Mouse (Mus musculus): ENCODE data around the gene Ltbp4. TPM values are rescaled to one million over a fixed set of nuclear protein-coding genes. Genes with fewer than 3 reads are reported as not detected.

Ltbp4 gene
- total and polyA plus RNA-seq, 2 experiments from 2014 or later, result 13.6 to 44.3 TPM

DNA sequence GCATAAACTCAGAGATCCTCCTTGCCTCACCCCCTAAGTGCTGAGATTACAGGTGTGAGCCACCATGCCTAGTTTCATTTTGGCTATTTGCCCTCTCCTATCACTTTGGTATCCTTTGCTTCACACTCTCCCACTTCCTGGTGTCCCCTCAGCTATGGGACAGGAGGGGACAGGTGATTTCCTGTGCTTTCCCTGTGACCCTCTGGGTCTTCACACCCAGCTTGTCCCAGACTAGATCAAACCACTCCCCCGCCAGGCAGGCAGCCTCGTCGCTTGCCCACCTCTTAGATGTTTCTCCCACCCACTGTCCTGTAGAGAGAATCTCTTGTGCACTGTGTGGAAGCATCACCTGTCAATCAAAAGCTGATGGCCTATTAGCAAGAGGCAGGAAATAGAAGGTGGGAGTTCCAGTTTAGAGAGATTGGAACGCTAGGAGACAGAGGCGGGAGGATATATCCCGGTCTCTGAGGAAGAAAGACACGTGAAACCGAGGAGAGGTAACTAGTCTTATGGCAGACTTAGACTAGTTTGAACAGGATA is 26.4 kb downstream of the Ltbp4 start:
- ATAC-seq (ENCODE audit: low FRiP score) (no peak), DNase-seq (ENCODE audit: low spot score) (no peak)
- no peaks in the 10 kb centered on the region for H3K9me3 ChIP-seq (ENCODE audit: low read length)
- H3K4me2 ChIP-seq (ENCODE audit: low read depth, low read length, poor library complexity, severe bottlenecking), result no peak overlapping the region
- H3K27me3 ChIP-seq (ENCODE audit: insufficient read depth, low read length), result 0 out of 2 replicates have a peak, but pooled peaks cover 3% of the 10 kb centered on the region
- H3K36me3 ChIP-seq (ENCODE audit: insufficient read depth, low read length), result peaks cover 3% of the 10 kb centered on the region
- TF ChIP-seq CTCF (IDR thresholded peaks at IDR 0.05), result no peak
- WGBS, result 63% methylated on average over 8 of the region's 8 CpGs
- no peak overlapping the region for H3K9ac ChIP-seq (replicated peaks; ENCODE audit: low read length, poor library complexity, severe bottlenecking)
- no peaks in the 10 kb centered on the region for H3K4me1 ChIP-seq (ENCODE audit: insufficient read depth, low read length)
- no peak overlapping the region for H3K27ac ChIP-seq (ENCODE audit: low read depth, low read length)
- H3K4me3 ChIP-seq (ENCODE audit: low read depth, low read length), result no peak overlapping the region

DNA sequence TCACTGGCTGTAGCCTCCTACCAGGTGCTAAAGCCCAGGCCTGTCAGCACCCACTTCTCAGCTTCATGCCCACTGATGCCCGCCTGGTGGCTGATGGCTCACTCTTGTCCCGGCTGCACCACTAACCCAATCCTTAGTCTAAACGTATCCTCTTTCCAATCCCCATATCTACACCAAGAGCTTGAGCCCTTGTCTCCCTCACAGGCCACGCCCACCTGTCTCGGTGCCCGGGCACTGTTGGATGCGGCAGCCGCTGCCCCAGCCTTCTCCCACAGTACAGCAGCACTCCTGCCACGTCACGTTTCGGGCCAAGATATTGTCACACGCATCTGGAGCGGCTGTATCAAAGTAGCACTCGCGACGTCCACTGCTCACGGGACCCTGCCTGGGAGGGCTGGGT is 27.2 kb downstream of the Ltbp4 start:
- DNase-seq (ENCODE audit: low spot score) (peak; percentile 69), ATAC-seq (ENCODE audit: low FRiP score) (peak; percentile 18)
- Histone ChIP-seq H3K4me3 (ENCODE audit: low read depth, low read length) (0 out of 2 replicates have a peak overlapping the region, but pooled peaks have one; percentile 2), H3K4me2 (ENCODE audit: low read depth, low read length, poor library complexity, severe bottlenecking) (peak overlapping the region; percentile 31; the same call in 1 of the 2 replicates), H3K36me3 (ENCODE audit: insufficient read depth, low read length) (peaks cover 3% of the 10 kb centered on the region; the same call in 1 of the 2 replicates), H3K9me3 (ENCODE audit: low read length) (no peaks in the 10 kb centered on the region), H3K4me1 (ENCODE audit: insufficient read depth, low read length) (no peaks in the 10 kb centered on the region), H3K27me3 (ENCODE audit: insufficient read depth, low read length) (0 out of 2 replicates have a peak, but pooled peaks cover 3% of the 10 kb centered on the region), H3K27ac (ENCODE audit: low read depth, low read length) (no peak overlapping the region), H3K9ac (replicated peaks; ENCODE audit: low read length, poor library complexity, severe bottlenecking) (no peak overlapping the region; the same call in 1 of the 2 replicates)
- no peak for TF ChIP-seq CTCF (IDR thresholded peaks at IDR 0.05)
- WGBS, result 9% methylated on average over 17 of the region's 17 CpGs

- H3K9me3 ChIP-seq (ENCODE audit: low read length), result no peaks in the 10 kb centered on the region
- no peak overlapping the region; the same call in 1 of the 2 replicates for H3K9ac ChIP-seq (replicated peaks; ENCODE audit: low read length, poor library complexity, severe bottlenecking)
- no peaks in the 10 kb centered on the region for H3K4me1 ChIP-seq (ENCODE audit: insufficient read depth, low read length)
- H3K36me3 ChIP-seq (ENCODE audit: insufficient read depth, low read length), result peaks cover 3% of the 10 kb centered on the region; the same call in 1 of the 2 replicates
- 0 out of 2 replicates have a peak, but pooled peaks cover 3% of the 10 kb centered on the region for H3K27me3 ChIP-seq (ENCODE audit: insufficient read depth, low read length)
- TF ChIP-seq CTCF (IDR thresholded peaks at IDR 0.05), result no peak
- 76% methylated on average over 3 of the region's 3 CpGs for WGBS
- no peak overlapping the region for H3K4me2 ChIP-seq (ENCODE audit: low read depth, low read length, poor library complexity, severe bottlenecking)
- no peak overlapping the region for H3K4me3 ChIP-seq (ENCODE audit: low read depth, low read length)
- H3K27ac ChIP-seq (ENCODE audit: low read depth, low read length), result no peak overlapping the region
- no peak for DNase-seq (ENCODE audit: low spot score)
- ATAC-seq (ENCODE audit: low FRiP score), result no peak
Observed at GRCm38 (mm10) chr7:27309832-27310231, 27.7 kb downstream of the Ltbp4 start.

DNA sequence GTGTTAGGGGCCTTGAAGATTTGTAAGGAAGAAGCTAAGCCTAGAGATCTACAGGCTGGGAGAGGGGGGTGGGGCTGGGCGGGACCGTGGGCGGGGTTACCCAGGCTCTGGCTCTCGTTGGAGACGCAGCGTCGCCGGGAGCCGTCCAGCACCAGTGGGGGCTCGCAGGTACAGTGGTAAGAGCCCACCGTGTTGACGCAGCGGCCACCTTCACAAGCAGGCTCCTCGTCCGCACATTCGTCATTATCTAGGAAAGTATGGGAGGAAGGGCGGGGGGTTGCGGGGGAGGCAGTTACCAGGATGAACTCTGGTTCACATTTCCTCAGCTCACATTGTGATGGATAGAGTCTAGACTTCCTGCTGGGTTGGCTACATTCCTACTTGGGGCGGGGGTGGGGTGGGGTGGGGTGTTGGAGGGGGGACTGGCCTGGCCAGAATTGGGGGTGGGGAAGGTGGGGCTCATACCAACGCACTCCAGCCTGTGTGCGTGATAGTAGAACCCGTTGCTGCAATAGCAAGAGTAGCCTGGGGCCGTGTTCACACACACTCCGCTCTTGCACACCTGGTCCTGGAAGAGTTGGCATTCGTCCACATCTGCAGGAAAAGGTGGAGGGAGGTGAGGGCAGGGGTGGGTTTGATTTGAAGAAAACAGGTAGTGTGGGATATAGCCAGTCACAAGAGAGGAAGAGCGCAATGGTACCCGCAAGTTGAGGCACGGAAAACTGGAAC is 28.5 kb downstream of the Ltbp4 start:
- DNase-seq (ENCODE audit: low spot score) (no peak), ATAC-seq (ENCODE audit: low FRiP score) (no peak)
- peak overlapping the region; percentile 44 for H3K4me2 ChIP-seq (ENCODE audit: low read depth, low read length, poor library complexity, severe bottlenecking)
- 0 out of 2 replicates have a peak, but pooled peaks cover 3% of the 10 kb centered on the region for H3K27me3 ChIP-seq (ENCODE audit: insufficient read depth, low read length)
- no peak overlapping the region for H3K27ac ChIP-seq (ENCODE audit: low read depth, low read length)
- no peaks in the 10 kb centered on the region for H3K9me3 ChIP-seq (ENCODE audit: low read length)
- H3K9ac ChIP-seq (replicated peaks; ENCODE audit: low read length, poor library complexity, severe bottlenecking), result no peak overlapping the region
- H3K4me3 ChIP-seq (ENCODE audit: low read depth, low read length), result 0 out of 2 replicates have a peak overlapping the region, but pooled peaks have one; percentile 6
- H3K36me3 ChIP-seq (ENCODE audit: insufficient read depth, low read length), result peaks cover 3% of the 10 kb centered on the region; the same call in 1 of the 2 replicates
- TF ChIP-seq CTCF (IDR thresholded peaks at IDR 0.05), result no peak
- no peaks in the 10 kb centered on the region for H3K4me1 ChIP-seq (ENCODE audit: insufficient read depth, low read length)
- WGBS, result 19% methylated on average over 28 of the region's 28 CpGs

GRCm38 (mm10) chr7:27307551-27307950 is 29.9 kb downstream of the Ltbp4 start:
- DNase-seq (ENCODE audit: low spot score), result no peak
- Histone ChIP-seq H3K27me3 (ENCODE audit: insufficient read depth, low read length) (0 out of 2 replicates have a peak, but pooled peaks cover 3% of the 10 kb centered on the region), H3K4me1 (ENCODE audit: insufficient read depth, low read length) (no peaks in the 10 kb centered on the region), H3K9ac (replicated peaks; ENCODE audit: low read length, poor library complexity, severe bottlenecking) (no peak overlapping the region), H3K4me2 (ENCODE audit: low read depth, low read length, poor library complexity, severe bottlenecking) (no peak overlapping the region), H3K4me3 (ENCODE audit: low read depth, low read length) (no peak overlapping the region), H3K9me3 (ENCODE audit: low read length) (no peaks in the 10 kb centered on the region), H3K27ac (ENCODE audit: low read depth, low read length) (no peak overlapping the region), H3K36me3 (ENCODE audit: insufficient read depth, low read length) (0 out of 2 replicates have a peak, but pooled peaks cover 3% of the 10 kb centered on the region)
- WGBS, result 58% methylated on average over 9 of the region's 9 CpGs
- no peak for ATAC-seq (ENCODE audit: low FRiP score)
- peak; percentile 56 for TF ChIP-seq CTCF (IDR thresholded peaks at IDR 0.05)

All from midbrain, postnatal 0 days (tissue).